Mouse (Mus musculus) limb, embryonic 14.5 days (tissue): ENCODE data around the gene Olfr1425. TPM values are rescaled to one million over a fixed set of nuclear protein-coding genes. Genes with fewer than 3 reads are reported as not detected.
"Not testable (repeated sequence)": the region's sequence is repeated elsewhere in the genome, so short reads cannot be mapped to it uniquely, and the experiment has no call there.

ENCODE experiments used
- ATAC-seq: fragments of 200-750 bp; cut with Nextera tagmentation; 2 replicates; pipeline ENCODE4 v1.8.0; 2017; ENCODE audit warnings: low read depth, moderate number of reproducible peaks, moderate TSS enrichment; ENCODE audit not compliant: low FRiP score
- DNase-seq: peaks from one replicate; pipeline ENCODE4 v3.0.0-alpha.2; 2015; ENCODE audit warnings: low spot score
- H3K27ac ChIP-seq: fragments of 300-500 bp; sonication (generic); replicated peaks from 2 replicates; pipeline ENCODE4 v1.5.1; 2014; ENCODE audit warnings: low read depth, mild to moderate bottlenecking, low read length, moderate library complexity, mixed read lengths
- H3K27me3 ChIP-seq: fragments of 300-500 bp; sonication (generic); 2 replicates; pipeline ENCODE4 v1.6.1; 2014; ENCODE audit warnings: low read length, mixed read lengths; ENCODE audit not compliant: control insufficient read depth, insufficient read depth
- H3K36me3 ChIP-seq: fragments of 300-500 bp; sonication (generic); 2 replicates; pipeline ENCODE4 v1.6.1; 2014; ENCODE audit warnings: mild to moderate bottlenecking, low read length, moderate library complexity, mixed read lengths; ENCODE audit not compliant: control insufficient read depth, insufficient read depth
- H3K4me1 ChIP-seq: fragments of 300-500 bp; sonication (generic); 2 replicates; pipeline ENCODE4 v1.6.1; 2014; ENCODE audit warnings: antibody characterized with exemption, low read length, mixed read lengths; ENCODE audit not compliant: control insufficient read depth, insufficient read depth
- H3K4me2 ChIP-seq: fragments of 300-500 bp; sonication (generic); replicated peaks from 2 replicates; pipeline ENCODE4 v1.6.1; 2014; ENCODE audit warnings: low read depth, mild to moderate bottlenecking, low read length, moderate library complexity; ENCODE audit not compliant: severe bottlenecking
- H3K4me3 ChIP-seq: fragments of 300-500 bp; sonication (generic); replicated peaks from 2 replicates; pipeline ENCODE4 v1.5.1; 2014; ENCODE audit warnings: low read length
- H3K9ac ChIP-seq: fragments of 300-500 bp; sonication (generic); 2 replicates; pipeline ENCODE4 v1.6.1; 2014; ENCODE audit warnings: mild to moderate bottlenecking, low read depth, low read length, moderate library complexity; ENCODE audit not compliant: severe bottlenecking
- H3K9me3 ChIP-seq: fragments of 300-500 bp; sonication (generic); 2 replicates; pipeline ENCODE4 v1.6.1; 2016; ENCODE audit warnings: low read length; ENCODE audit not compliant: control insufficient read depth
- POLR2A ChIP-seq: fragments of 200-500 bp; IDR thresholded peaks from 2 replicates; pipeline ENCODE4 v1.8.0; 2012; ENCODE audit warnings: inconsistent platforms, mild to moderate bottlenecking, moderate library complexity, borderline replicate concordance; ENCODE audit not compliant: insufficient read depth, insufficient read length; ENCODE audit errors: extremely low read depth
- WGBS: fragments of 180-500 bp; shearing (Covaris S2); extraction: QIAGEN DNeasy Blood & Tissue Kit; methylation state at CpG from one replicate; pipeline ENCODE4 v1.1.7; 2014; 5-methylcytosine and 5-hydroxymethylcytosine counted together
- polyA plus RNA-seq, 2 experiments: library from polyadenylated mRNA; depleted of rRNA in 1 of 2; stranded (reverse) in 1 of 2; unstranded in 1 of 2; fragments of >200 nt; fragmentation: Nextera tagmentation in 1 of 2; extraction: Ambion mirVana in 1 of 2; gene quantifications; 2 replicates each; pipeline versions ENCODE4 v1.2.1 to v1.2.3; 2012 to 2014

Olfr1425 gene
- polyA plus RNA-seq, 2 experiments, result not detected

GRCm38 (mm10) chr19:12103234-12103633 is 25.7 kb upstream of the Olfr1425 start, which contains the start of gene Olfr1427:
Gene Olfr1427 (minus strand): TSS chr19:12103334.
- H3K4me1 ChIP-seq, result no peaks in the 10 kb centered on the region
- no peak within 1 kb of the TSS for H3K4me3 ChIP-seq
- no peak within 1 kb of the TSS for H3K4me2 ChIP-seq
- no peak for TF ChIP-seq POLR2A
- no peaks in the 10 kb centered on the region for H3K27me3 ChIP-seq
- DNase-seq (no peak), ATAC-seq (no peak)
- WGBS, result 98% methylated on average over 2 of the region's 2 CpGs
- H3K36me3 ChIP-seq, result no peaks in the 10 kb centered on the region
- no peak within 1 kb of the TSS for H3K9ac ChIP-seq
- no peaks in the 10 kb centered on the region for H3K9me3 ChIP-seq
- no peak within 1 kb of the TSS for H3K27ac ChIP-seq

- Histone ChIP-seq H3K27ac (no peak within 1 kb of the TSS), H3K36me3 (no peaks in the 10 kb centered on the region), H3K4me3 (no peak within 1 kb of the TSS), H3K4me1 (no peaks in the 10 kb centered on the region), H3K27me3 (no peaks in the 10 kb centered on the region), H3K9ac (no peak within 1 kb of the TSS), H3K4me2 (no peak within 1 kb of the TSS), H3K9me3 (no peaks in the 10 kb centered on the region)
- DNase-seq (no peak), ATAC-seq (no peak)
- WGBS, result 80% methylated on average over 1 of the region's 1 CpGs
- no peak for TF ChIP-seq POLR2A
These were observed 14.4 kb upstream of the Olfr1425 start, which contains the start of gene Olfr1426 for GRCm38 (mm10) chr19:12091913-12092312. Gene Olfr1426 (minus strand): TSS chr19:12092013.

GRCm38 (mm10) chr19:12069546-12069945 is 8.0 kb downstream of the Olfr1425 start:
- not testable (repeated sequence) for H3K27me3 ChIP-seq, H3K9ac ChIP-seq, H3K36me3 ChIP-seq, ATAC-seq, H3K4me3 ChIP-seq, H3K27ac ChIP-seq, H3K4me1 ChIP-seq, H3K9me3 ChIP-seq, DNase-seq, H3K4me2 ChIP-seq
- WGBS, result 71% methylated on average over 1 of the region's 1 CpGs

GRCm38 (mm10) chr19:12067806-12068205 is 9.7 kb downstream of the Olfr1425 start:
- not testable (repeated sequence) for ATAC-seq, H3K27me3 ChIP-seq
- WGBS, result 65% methylated on average over 1 of the region's 1 CpGs

GRCm38 (mm10) chr19:12062582-12062981 is 14.9 kb downstream of the Olfr1425 start, which contains the start of gene Olfr1424:
Gene Olfr1424 (minus strand): TSS chr19:12062682.
- H3K4me1 ChIP-seq, H3K36me3 ChIP-seq, H3K9me3 ChIP-seq, H3K4me3 ChIP-seq, H3K27ac ChIP-seq, H3K9ac ChIP-seq, H3K27me3 ChIP-seq, DNase-seq, H3K4me2 ChIP-seq, ATAC-seq: not testable (repeated sequence)
- WGBS, result 59% methylated on average over 1 of the region's 1 CpGs

More at GRCm38 (mm10) chr19:12067806-12068205, 9.7 kb downstream of the Olfr1425 start:
- H3K9me3 ChIP-seq, H3K27ac ChIP-seq, H3K36me3 ChIP-seq, DNase-seq, H3K4me2 ChIP-seq, H3K4me3 ChIP-seq, H3K9ac ChIP-seq, H3K4me1 ChIP-seq: not testable (repeated sequence)

- Histone ChIP-seq H3K36me3 (no peaks in the 10 kb centered on the region), H3K4me1 (no peaks in the 10 kb centered on the region), H3K9me3 (no peaks in the 10 kb centered on the region), H3K9ac (no peak overlapping the region), H3K27ac (no peak overlapping the region), H3K27me3 (no peaks in the 10 kb centered on the region), H3K4me2 (no peak overlapping the region), H3K4me3 (no peak overlapping the region)
- DNase-seq (no peak), ATAC-seq (no peak)
- WGBS, result 91% methylated on average over 5 of the region's 5 CpGs
- TF ChIP-seq POLR2A, result no peak
These were observed 34.4 kb downstream of the Olfr1425 start for GRCm38 (mm10) chr19:12043163-12043562.
